Mouse (Mus musculus): ENCODE data around the gene Tcte1.

DNA sequence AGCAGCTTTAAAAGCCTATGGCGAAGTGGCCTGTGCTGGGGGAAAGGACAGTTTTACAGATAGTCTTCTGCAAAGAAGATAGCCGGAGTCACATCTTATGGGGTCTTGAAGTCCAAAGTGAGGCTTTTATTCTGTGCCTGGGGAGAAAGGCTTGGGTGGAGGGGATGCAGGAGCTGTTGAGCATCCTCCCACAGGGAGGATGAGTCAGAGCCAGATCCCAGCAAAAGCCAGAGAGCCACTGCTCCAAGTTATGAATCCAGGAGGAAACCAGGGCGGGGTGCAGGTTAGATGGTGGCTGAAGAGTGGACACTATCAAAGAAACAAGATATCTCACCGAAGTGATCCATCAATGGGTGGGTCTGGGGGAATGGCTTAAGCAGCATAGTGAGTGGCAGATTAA is 11.5 kb upstream of the Tcte1 start:
- TF ChIP-seq POLR2A (IDR thresholded peaks at IDR 0.05; ENCODE audit: extremely low read depth, insufficient read depth, low read length) (no peak), CTCF (IDR thresholded peaks at IDR 0.05; ENCODE audit: extremely low read depth, insufficient read depth, low read length) (no peak)

All from cortical plate, adult 2 months (tissue).